Mouse (Mus musculus) liver, embryonic 14.5 days (tissue): ENCODE results near the gene Sectm1a.

Experiments used
- CTCF ChIP-seq: IDR thresholded peaks from 2 replicates; pipeline ENCODE4 v1.5.1; 2016; ENCODE audit warnings: antibody characterized with exemption, low read depth, control low read depth
- EP300 ChIP-seq: IDR thresholded peaks from 2 replicates; pipeline ENCODE4 v1.6.1; 2016; ENCODE audit warnings: antibody characterized with exemption, low read depth

- TF ChIP-seq CTCF (no peak), EP300 (no peak)
Observed at GRCm38 (mm10) chr11:121067895-121068294, 13.1 kb downstream of the Sectm1a start.
